Mouse (Mus musculus) midbrain, embryonic 15.5 days (tissue): ENCODE results near the gene Fkbp8. TPM values are rescaled to one million over a fixed set of nuclear protein-coding genes. Genes with fewer than 3 reads are reported as not detected.

ENCODE experiments used
- ATAC-seq: fragments of 200-750 bp; cut with Nextera tagmentation; replicated peaks from 2 replicates; pipeline ENCODE4 v1.8.0; 2017; ENCODE audit warnings: moderate TSS enrichment
- H3K27ac ChIP-seq: fragments of 300-500 bp; sonication (generic); 2 replicates; pipeline ENCODE4 v1.5.1; 2015; ENCODE audit warnings: mild to moderate bottlenecking, inconsistent platforms
- H3K27me3 ChIP-seq: fragments of 300-500 bp; sonication (generic); replicated peaks from 2 replicates; pipeline ENCODE4 v1.6.1; 2015; ENCODE audit warnings: inconsistent platforms
- H3K36me3 ChIP-seq: fragments of 300-500 bp; sonication (generic); replicated peaks from 2 replicates; pipeline ENCODE4 v1.6.1; 2015; ENCODE audit warnings: inconsistent platforms
- H3K4me1 ChIP-seq: fragments of 300-500 bp; sonication (generic); 2 replicates; pipeline ENCODE4 v1.6.1; 2015; ENCODE audit warnings: inconsistent platforms
- H3K4me2 ChIP-seq: fragments of 300-500 bp; sonication (generic); 2 replicates; pipeline ENCODE4 v1.6.1; 2015; ENCODE audit warnings: inconsistent platforms, mild to moderate bottlenecking, moderate library complexity
- H3K4me3 ChIP-seq: fragments of 300-500 bp; sonication (generic); 2 replicates; pipeline ENCODE4 v1.5.1; 2015; ENCODE audit warnings: mild to moderate bottlenecking, inconsistent platforms
- H3K9ac ChIP-seq: fragments of 300-500 bp; sonication (generic); 2 replicates; pipeline ENCODE4 v1.6.1; 2015; ENCODE audit warnings: mild to moderate bottlenecking, inconsistent platforms
- H3K9me3 ChIP-seq: fragments of 300-500 bp; sonication (generic); 2 replicates; pipeline ENCODE4 v1.6.1; 2016; ENCODE audit warnings: inconsistent platforms
- WGBS: fragments of 180-500 bp; shearing (Covaris S2); methylation state at CpG from one replicate; pipeline ENCODE4 v1.1.7; 2015; ENCODE audit warnings: mixed read lengths; 5-methylcytosine and 5-hydroxymethylcytosine counted together
- polyA plus RNA-seq: library from polyadenylated mRNA; unstranded; fragments of >200 nt; fragmentation: Nextera tagmentation; extraction: Ambion mirVana; gene quantifications from 2 replicates; pipeline ENCODE4 v1.2.1, GENCODE M21; 2015

Gene Fkbp8
- polyA plus RNA-seq, 1 experiment from 2014 or later, result 450 TPM

DNA sequence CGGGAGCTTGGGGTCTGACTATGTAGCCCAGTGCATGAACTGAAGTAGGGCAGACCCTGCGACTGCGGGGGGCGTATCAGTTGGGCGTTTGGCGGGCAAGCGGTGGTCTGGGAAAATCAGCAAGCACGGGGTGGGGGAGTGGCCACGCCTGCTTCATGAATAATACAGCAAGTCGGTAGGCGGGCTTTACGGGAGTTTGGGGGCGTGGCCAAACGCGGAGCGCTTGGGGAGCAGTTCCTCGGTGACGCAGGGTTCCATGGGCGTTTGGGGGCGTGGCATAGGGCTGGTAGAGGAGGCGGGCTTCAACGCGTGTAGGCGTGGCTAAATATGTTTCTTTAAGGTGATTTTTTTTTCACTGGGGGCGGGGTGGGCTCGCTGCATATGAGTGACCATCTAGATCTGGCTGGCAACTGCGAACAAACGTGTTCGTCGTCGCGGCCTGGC, 11.1 kb downstream of the Fkbp8 start:
- H3K4me3 ChIP-seq, result peak overlapping the region; percentile 77
- H3K27ac ChIP-seq, result peak overlapping the region; percentile 93
- WGBS, result 0% methylated on average over 32 of the region's 32 CpGs
- ATAC-seq, result peak; percentile 77
- H3K36me3 ChIP-seq, result peaks cover 24% of the 10 kb centered on the region
- H3K9ac ChIP-seq, result peak overlapping the region; percentile 68
- peaks cover 41% of the 10 kb centered on the region for H3K4me1 ChIP-seq
- H3K9me3 ChIP-seq, result no peaks in the 10 kb centered on the region
- peak overlapping the region; percentile 82 for H3K4me2 ChIP-seq
- H3K27me3 ChIP-seq, result no peaks in the 10 kb centered on the region

GRCm38 (mm10) chr8:70539077-70539813, 11.7 kb downstream of the Fkbp8 start, which contains the start of gene Ell:
Ell (plus strand) TSS chr8:70539457.
- WGBS, result under 1% methylated on average over 58 of the region's 58 CpGs
- peak within 1 kb of the TSS; percentile 82 for H3K4me2 ChIP-seq
- peak within 1 kb of the TSS; percentile 68 for H3K9ac ChIP-seq
- ATAC-seq, result peak; percentile 87
- H3K27ac ChIP-seq, result peak within 1 kb of the TSS; percentile 93
- H3K9me3 ChIP-seq, result no peaks in the 10 kb centered on the region
- peak within 1 kb of the TSS; percentile 77 for H3K4me3 ChIP-seq
- peaks cover 22% of the 10 kb centered on the region for H3K36me3 ChIP-seq
- H3K4me1 ChIP-seq, result peaks cover 46% of the 10 kb centered on the region
- no peaks in the 10 kb centered on the region for H3K27me3 ChIP-seq

DNA sequence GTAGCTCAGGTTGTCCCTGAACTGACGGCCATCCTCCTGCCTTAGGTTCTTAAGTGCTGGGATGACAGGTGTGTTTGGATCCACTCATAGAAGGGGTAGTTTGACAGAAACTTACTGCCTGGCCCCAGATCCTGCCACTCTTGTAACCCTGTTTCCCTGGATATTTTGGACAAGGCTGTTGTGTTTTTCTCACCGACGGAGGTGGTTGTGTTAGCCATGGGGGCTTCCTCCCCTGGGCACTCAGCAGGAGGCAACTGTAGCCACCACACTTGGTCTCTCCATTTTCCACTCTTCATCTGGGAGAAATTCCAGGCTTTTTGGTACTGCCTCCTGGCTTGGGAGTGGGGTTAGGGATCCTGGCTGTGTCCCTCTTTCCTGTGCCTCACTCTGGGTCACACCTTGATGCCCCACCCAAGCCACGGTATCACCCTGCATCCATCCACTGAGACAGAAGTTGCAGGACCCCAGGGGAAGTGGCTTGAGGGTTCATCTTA, 12.5 kb downstream of the Fkbp8 start:
- H3K4me1 ChIP-seq, result peaks cover 48% of the 10 kb centered on the region
- H3K27ac ChIP-seq, result peak overlapping the region; percentile 93; the same call in 1 of the 2 replicates
- peak overlapping the region; percentile 82 for H3K4me2 ChIP-seq
- WGBS, result 11% methylated on average over 4 of the region's 4 CpGs
- ATAC-seq, result no peak
- no peaks in the 10 kb centered on the region for H3K9me3 ChIP-seq
- no peaks in the 10 kb centered on the region for H3K27me3 ChIP-seq
- H3K9ac ChIP-seq, result peak overlapping the region; percentile 68
- H3K36me3 ChIP-seq, result peaks cover 15% of the 10 kb centered on the region
- peak overlapping the region; percentile 77 for H3K4me3 ChIP-seq

DNA sequence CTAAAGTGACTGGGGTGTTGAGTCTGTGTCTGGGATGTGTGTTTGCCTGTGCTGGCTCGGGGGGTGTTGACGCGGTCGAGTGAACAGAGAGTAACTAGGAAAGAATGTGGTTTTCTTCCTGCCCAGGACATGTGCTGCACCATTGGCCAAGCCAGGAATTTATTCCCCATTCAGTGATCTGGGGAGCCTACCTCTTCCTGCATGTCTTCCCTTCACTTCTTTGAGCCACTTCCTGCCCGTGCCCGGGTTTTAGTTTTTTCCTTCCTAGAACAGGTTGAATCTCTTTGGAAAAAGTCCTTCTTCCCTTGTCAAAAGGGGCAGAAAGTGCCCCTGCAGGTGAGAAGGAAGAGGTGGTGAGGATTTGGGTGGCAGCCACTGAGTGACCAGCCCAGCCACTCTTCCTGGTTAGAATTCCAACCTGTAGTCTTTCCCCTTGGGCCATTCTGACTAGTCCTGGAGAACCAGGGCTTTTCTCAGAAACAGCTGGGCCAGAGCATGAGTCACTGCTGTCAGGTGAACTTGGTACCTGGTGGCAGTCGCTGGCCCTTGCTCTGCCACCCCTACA, 13.1 kb downstream of the Fkbp8 start:
- Histone ChIP-seq H3K4me3 (peak overlapping the region; percentile 77), H3K9ac (peak overlapping the region; percentile 68), H3K27me3 (no peaks in the 10 kb centered on the region), H3K36me3 (peaks cover 10% of the 10 kb centered on the region; the same call in 1 of the 2 replicates), H3K27ac (no peak overlapping the region), H3K9me3 (no peaks in the 10 kb centered on the region), H3K4me2 (peak overlapping the region; percentile 82), H3K4me1 (peaks cover 48% of the 10 kb centered on the region)
- 56% methylated on average over 7 of the region's 7 CpGs for WGBS
- ATAC-seq, result no peak

DNA sequence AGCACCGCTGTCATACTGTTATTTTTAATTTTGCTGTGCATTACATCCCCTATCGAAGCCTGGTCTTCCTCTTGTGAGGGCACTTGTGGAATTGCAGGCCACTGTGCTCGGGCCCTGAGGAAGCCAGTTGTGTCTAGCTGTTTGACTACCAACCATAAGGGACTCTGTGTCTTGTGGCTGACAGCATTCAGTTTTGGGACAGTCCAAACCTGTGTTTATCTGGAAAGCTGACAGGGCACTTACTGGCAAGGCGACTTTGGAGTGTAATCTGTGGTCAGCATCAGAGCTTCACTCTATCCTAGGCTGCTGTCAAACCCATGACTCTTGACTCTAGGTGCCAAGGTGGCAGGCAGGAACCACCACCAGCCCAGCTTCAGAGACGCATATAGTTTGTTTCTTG, 13.6 kb downstream of the Fkbp8 start:
- 85% methylated on average over 5 of the region's 5 CpGs for WGBS
- ATAC-seq, result no peak
- no peak overlapping the region for H3K27ac ChIP-seq
- H3K36me3 ChIP-seq, result 0 out of 2 replicates have a peak, but pooled peaks cover 6% of the 10 kb centered on the region
- H3K27me3 ChIP-seq, result no peaks in the 10 kb centered on the region
- H3K9me3 ChIP-seq, result no peaks in the 10 kb centered on the region
- H3K4me2 ChIP-seq, result peak overlapping the region; percentile 82
- H3K9ac ChIP-seq, result peak overlapping the region; percentile 68; the same call in 1 of the 2 replicates
- H3K4me3 ChIP-seq, result peak overlapping the region; percentile 77
- peaks cover 48% of the 10 kb centered on the region for H3K4me1 ChIP-seq

DNA sequence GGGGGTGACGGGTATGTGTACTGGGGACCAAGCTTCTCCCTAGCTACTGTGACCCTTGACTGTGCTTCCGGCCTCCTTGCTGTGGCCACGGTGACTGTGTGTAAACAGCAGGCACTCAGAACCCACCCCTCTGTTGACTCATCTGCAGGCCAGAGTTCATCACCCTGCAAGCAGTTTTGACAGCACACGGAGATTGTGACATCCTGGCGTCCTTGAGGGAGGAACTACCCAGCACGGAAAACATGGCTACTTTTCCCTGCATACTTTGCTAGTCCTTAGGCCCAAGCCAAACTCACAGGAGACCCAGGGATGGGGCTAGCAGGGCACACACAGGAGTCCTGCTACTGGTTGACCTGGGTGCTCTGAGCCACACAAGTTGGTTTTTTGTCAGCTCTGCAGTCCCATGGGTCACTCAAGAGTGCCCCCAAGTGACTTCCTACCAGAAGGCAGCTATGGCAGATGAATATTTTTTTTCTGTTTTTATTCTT, 16.7 kb downstream of the Fkbp8 start:
- ATAC-seq, result no peak
- Histone ChIP-seq H3K9me3 (no peaks in the 10 kb centered on the region), H3K36me3 (no peaks in the 10 kb centered on the region), H3K4me1 (peaks cover 41% of the 10 kb centered on the region), H3K4me2 (no peak overlapping the region), H3K9ac (no peak overlapping the region), H3K27ac (no peak overlapping the region), H3K4me3 (no peak overlapping the region), H3K27me3 (no peaks in the 10 kb centered on the region)
- 67% methylated on average over 6 of the region's 6 CpGs for WGBS

DNA sequence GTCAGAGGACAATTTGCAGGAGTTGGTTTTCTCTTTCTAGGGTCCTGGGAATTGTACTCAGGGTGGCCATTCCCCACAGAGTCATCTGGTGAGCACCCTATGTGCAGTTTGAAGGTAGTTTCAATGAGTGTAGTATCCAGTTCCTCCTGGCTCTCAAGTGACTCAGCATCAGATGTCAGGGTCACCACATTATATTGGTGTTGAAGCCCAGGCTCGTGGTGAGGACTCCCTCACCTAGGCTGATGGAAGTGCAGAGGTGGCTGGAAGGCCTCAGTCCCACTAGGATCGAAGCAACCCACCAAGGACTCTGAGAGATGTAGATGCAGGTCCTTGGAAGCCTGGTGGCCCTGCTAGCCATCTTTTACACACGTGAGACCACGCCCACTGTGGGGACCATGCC, 18.9 kb downstream of the Fkbp8 start:
- H3K36me3 ChIP-seq, result no peaks in the 10 kb centered on the region
- H3K4me2 ChIP-seq, result no peak overlapping the region
- peaks cover 26% of the 10 kb centered on the region for H3K4me1 ChIP-seq
- H3K9me3 ChIP-seq, result no peaks in the 10 kb centered on the region
- ATAC-seq, result no peak
- H3K27ac ChIP-seq, result no peak overlapping the region
- 93% methylated on average over 4 of the region's 4 CpGs for WGBS
- H3K9ac ChIP-seq, result no peak overlapping the region
- no peak overlapping the region for H3K4me3 ChIP-seq
- no peaks in the 10 kb centered on the region for H3K27me3 ChIP-seq

- Histone ChIP-seq H3K4me3 (no peak overlapping the region), H3K36me3 (no peaks in the 10 kb centered on the region), H3K9me3 (no peaks in the 10 kb centered on the region), H3K4me2 (no peak overlapping the region), H3K27me3 (no peaks in the 10 kb centered on the region), H3K27ac (no peak overlapping the region), H3K9ac (no peak overlapping the region), H3K4me1 (0 out of 2 replicates have a peak, but pooled peaks cover 19% of the 10 kb centered on the region)
- no peak for ATAC-seq
- WGBS, result 89% methylated on average over 6 of the region's 6 CpGs
Observed at GRCm38 (mm10) chr8:70547762-70548161, 20.2 kb downstream of the Fkbp8 start.

- Histone ChIP-seq H3K9ac (no peak overlapping the region), H3K27ac (no peak overlapping the region), H3K4me1 (peaks cover 14% of the 10 kb centered on the region), H3K4me2 (no peak overlapping the region), H3K9me3 (no peaks in the 10 kb centered on the region), H3K4me3 (no peak overlapping the region), H3K36me3 (no peaks in the 10 kb centered on the region), H3K27me3 (no peaks in the 10 kb centered on the region)
- WGBS, result 92% methylated on average over 10 of the region's 10 CpGs
- no peak for ATAC-seq
Observed at GRCm38 (mm10) chr8:70549412-70550184, 22.1 kb downstream of the Fkbp8 start.

DNA sequence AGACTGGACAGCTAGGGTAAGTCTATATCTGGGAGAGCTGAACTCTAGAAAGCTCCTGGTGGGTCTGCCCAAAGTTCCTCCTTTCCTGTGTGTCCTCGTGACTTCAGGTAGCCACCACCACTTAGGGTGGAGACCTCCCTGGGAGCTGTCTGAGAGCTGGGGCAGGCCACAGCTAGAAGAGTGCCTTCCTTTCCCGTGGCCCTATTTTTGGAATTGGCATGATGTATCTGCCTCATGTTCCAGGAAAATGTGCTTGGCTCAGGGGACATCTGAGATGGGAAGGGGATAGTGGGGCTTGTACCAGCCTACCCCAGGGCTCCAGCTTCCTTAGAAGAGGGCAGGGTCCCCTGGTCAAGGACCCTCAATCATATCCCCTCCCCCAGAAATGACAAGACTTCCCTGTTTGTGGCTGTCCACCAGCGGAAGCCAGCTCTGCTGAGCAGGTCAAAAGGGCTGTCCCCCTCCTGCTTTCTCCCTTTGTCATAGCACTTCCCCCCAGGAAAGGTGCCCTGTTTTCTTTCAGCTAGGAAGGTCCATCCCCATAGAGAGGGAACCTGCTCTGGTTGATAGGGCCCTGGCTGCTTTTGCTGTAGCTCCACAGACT, 24.1 kb downstream of the Fkbp8 start:
- Histone ChIP-seq H3K27ac (no peak overlapping the region), H3K27me3 (no peaks in the 10 kb centered on the region), H3K4me3 (no peak overlapping the region), H3K9me3 (no peaks in the 10 kb centered on the region), H3K9ac (no peak overlapping the region), H3K36me3 (no peaks in the 10 kb centered on the region), H3K4me2 (no peak overlapping the region), H3K4me1 (peaks cover 14% of the 10 kb centered on the region)
- 81% methylated on average over 3 of the region's 3 CpGs for WGBS
- ATAC-seq, result no peak

DNA sequence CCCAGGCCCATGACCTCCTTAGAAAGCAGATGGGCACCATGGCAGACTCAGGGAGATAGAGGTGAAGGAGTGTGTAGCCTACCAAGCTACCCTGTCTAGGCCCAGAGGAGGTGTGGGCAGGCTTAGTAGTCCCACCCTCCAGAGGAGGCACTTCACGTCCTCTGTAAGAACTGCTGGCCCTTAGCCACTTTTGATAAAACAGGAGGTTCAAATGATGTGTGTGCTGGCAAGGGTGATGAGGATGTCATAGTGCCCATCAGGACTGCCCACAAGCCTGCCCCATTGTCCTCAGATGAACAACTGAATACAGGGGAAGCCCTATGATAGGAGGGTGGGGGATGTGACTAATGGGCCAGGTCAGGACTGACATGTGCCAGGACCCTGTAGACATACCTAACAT, 25.3 kb downstream of the Fkbp8 start:
- Histone ChIP-seq H3K4me3 (no peak overlapping the region), H3K4me1 (peaks cover 14% of the 10 kb centered on the region), H3K27ac (no peak overlapping the region), H3K4me2 (no peak overlapping the region), H3K27me3 (no peaks in the 10 kb centered on the region), H3K9me3 (no peaks in the 10 kb centered on the region), H3K36me3 (no peaks in the 10 kb centered on the region), H3K9ac (no peak overlapping the region)
- ATAC-seq, result no peak
- WGBS, result 57% methylated on average over 1 of the region's 1 CpGs

DNA sequence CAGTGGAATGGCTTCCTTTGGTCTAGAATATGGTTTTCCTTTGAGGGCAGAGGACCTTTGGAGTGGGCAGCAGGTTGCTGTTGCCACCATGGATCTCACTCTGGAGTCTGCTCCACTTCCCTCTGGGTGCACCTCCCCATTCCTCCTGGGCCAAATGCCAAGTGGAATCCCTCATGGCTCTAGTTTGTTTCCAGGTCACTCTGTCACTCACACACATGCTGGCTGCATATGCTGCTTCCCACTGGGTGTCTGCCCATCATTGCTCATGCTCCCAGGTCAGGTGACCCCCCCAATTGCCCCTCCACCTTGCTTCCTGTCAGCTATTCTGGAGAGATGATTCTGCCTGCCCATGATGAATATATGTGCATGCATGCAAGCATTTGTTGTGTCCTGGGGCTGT, 26.2 kb downstream of the Fkbp8 start:
- Histone ChIP-seq H3K27ac (no peak overlapping the region), H3K27me3 (no peaks in the 10 kb centered on the region), H3K36me3 (no peaks in the 10 kb centered on the region), H3K4me3 (no peak overlapping the region), H3K9me3 (no peaks in the 10 kb centered on the region), H3K4me2 (no peak overlapping the region), H3K4me1 (peaks cover 14% of the 10 kb centered on the region), H3K9ac (no peak overlapping the region)
- no peak for ATAC-seq
